Mouse (Mus musculus) C2C12 (cell line): ENCODE measurements around the gene Mapk6.

Source experiments
- CEBPB ChIP-seq: IDR thresholded peaks from one replicate; pipeline ENCODE4 v1.6.1; 2011; ENCODE audit warnings: low read depth, mild to moderate bottlenecking, control low read depth, moderate library complexity
- CTCF ChIP-seq: IDR thresholded peaks from one replicate; pipeline ENCODE4 v1.5.1; 2011; ENCODE audit not compliant: control insufficient read depth, insufficient read depth, insufficient read length
- MYOD1 ChIP-seq: IDR thresholded peaks from one replicate; pipeline ENCODE4 v1.6.1; 2011; ENCODE audit warnings: low read depth; ENCODE audit not compliant: control insufficient read depth, insufficient read length

DNA sequence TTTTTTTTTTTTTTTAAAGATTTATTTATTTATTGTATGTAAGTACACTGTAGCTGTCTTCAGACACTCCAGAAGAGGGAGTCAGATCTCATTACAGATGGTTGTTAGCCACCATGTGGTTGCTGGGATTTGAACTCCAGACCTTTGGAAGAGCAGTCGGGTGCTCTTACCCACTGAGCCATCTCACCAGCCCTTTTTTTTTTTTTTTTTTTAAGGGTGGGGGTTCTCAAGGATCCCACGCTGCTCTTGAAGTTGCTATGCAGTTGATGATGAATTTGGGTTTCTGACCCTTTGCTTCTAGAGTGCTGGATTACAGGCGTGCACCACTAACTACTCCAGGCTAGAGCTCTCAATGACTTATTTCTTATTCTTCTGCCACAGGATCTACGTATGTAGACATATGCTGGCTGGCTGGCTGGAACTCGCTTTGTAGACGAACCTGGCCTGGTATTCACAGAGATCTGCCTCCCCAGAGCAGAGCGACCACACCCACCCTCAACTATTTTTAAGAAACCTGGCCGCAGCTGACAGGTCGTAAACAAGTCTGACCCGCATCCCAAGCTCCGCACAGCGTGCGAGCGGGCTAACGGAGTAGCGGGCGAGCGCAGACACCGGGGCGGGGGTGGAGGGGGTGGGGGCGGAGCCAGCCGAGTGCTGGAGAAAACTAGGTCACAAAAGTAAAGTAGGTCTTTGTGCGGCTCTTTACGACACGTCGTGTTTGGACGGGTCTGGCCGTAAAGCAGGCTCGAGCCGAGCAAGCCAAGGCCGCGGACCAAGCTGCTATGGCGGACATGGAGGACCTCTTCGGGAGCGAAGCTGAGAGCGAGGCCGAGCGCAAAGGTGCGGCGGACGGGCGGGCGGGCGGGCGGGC lies 31.2 kb upstream of the Mapk6 start, which contains the start of gene Leo1:
- no peak for TF ChIP-seq CTCF
- no peak for TF ChIP-seq CEBPB
- no peak for TF ChIP-seq MYOD1
